Mouse (Mus musculus) adrenal gland, adult 18-20 months (tissue): ENCODE measurements around the gene Klk1b5. TPM values are rescaled to one million over a fixed set of nuclear protein-coding genes. Genes with fewer than 3 reads are reported as not detected.

Source experiments
- DNase-seq, 2 experiments: peaks; one replicate each; pipeline ENCODE4 v3.0.0; 2021 to 2022; ENCODE audit warnings: low spot score in 2 of 2
- total RNA-seq, 2 experiments: library from RNA; stranded (reverse); gene quantifications; 1 replicate in 1 of 2; 2 replicates in 1 of 2; pipeline ENCODE4 v1.2.3; 2021

Klk1b5 gene
- total RNA-seq, 2 experiments from 2014 or later = not detected

DNA sequence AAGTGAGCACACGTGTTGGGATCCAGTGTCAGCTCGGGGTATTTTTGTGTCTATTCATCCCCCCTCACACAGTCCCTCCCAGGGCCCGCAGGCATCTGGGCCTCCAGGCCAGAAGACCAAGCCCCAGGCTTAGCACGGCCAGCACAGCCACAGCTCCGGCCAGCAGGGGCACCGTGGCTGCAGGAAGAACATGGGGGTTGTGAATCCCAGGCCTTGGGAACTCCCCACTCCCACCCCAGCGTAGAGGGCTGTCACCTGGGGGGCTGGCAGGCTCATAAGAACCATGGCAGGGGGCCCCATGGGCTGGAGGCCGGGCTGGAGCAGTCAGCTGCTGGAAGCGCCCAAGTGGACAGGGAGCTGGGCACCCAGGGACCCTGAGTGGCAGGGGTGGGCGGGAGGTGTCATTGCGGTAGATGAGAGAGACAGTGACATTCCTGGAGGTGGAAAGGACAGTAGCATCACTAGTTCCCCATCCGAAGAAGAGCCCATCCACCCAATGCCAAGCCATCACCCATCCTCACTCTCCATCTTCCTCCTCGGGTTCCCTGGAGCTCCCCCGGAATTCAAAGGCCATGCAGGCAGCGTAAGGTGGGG lies 37.4 kb downstream of the Klk1b5 start:
- DNase-seq = no peak

GRCm38 (mm10) chr7:44254930-44255329 lies 39.2 kb downstream of the Klk1b5 start:
- no peak for DNase-seq

DNA sequence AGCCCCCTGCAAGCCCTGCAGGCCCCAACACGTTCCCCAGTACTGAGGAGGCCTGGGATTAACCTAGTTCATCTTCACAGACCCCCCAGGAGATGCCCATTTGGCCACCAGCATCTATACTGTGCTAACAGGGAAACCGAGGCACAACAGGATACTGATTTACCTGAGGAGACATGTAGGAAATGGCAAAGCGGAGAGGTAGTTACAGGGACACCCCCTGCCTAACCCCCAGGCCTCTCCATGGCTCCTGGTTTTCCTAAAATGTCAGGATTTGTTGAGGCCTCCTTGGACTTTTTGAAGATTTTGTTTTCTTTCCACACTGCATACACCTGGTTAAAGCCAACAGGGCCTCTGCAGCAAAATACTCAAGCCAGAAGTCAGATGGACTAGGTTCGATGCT lies 41.5 kb downstream of the Klk1b5 start, which contains the start of gene Acp4:
Acp4 (minus strand) TSS at position 101 of the 400 bp plus-strand sequence.
- DNase-seq = no peak

GRCm38 (mm10) chr7:44260410-44260809 lies 44.7 kb downstream of the Klk1b5 start:
- no peak for DNase-seq

DNA sequence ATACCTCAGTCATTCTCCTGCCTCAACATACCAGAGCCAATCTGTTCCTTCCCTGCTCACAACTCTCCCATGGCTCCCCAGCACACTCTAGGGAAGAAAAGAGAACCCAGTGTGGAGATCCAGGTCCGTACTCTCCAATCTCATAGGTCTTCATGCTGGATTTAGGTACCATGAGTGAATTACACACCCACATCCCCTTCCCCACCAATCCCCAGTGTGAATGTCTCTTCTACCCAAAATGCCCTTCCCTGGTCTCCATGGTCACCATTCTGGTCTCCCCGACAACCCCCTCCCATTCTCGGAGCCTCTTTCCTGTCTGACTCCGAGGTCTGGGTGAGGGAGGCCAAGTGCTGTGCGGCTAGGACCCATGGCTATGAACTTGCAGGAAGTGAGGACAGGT lies 45.4 kb downstream of the Klk1b5 start, which contains the start of gene Gm15517:
Gm15517 (plus strand) TSS at position 301 of the 400 bp plus-strand sequence.
- DNase-seq = no peak

DNA sequence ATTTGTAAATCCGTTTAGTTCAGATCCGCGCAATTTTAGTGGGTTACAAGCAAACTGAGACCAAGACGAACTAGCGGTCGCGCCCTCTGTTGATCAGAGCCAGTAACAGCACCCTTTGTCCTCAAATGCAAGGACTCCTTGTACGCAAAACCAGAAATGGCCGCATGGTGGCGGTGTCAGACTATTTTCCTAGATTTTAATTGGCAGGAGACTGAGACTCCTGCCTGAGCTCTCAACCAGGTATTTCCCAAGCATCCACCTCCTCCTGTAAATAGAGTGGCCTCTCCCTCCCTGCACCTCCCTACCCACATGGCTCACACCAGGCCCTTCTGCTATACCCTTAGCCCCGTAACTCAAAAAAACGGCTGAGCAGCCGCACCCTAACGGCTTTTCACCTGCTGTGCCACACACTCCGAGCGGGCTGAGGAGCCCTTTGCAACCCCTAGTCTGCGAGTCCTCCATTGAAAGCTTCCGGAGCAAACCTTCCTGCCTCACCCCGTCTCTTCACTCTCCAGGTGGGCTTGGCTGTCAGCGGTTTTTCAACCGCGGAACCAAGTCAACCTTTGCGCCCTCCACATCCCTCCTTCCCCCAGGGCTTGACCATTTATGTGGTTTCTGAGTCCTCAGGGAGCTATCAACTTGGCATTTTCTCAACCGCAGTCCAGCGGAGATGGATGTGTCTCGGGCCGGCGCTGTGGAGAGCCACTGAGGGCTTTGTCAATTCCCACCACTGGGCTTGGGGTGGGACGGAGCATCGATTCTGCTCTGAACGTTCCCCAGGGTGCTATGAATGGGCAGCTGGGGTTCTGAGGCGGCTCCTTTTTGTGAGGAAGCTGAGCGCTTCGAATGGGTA lies 47.3 kb downstream of the Klk1b5 start:
- DNase-seq = peak; percentile 93 to 95

GRCm38 (mm10) chr7:44268117-44268516 lies 52.4 kb downstream of the Klk1b5 start:
- DNase-seq = no peak

GRCm38 (mm10) chr7:44269397-44269796 lies 53.7 kb downstream of the Klk1b5 start:
- no peak for DNase-seq

Other genes starting within 250 kb of the Klk1b5 start
- not detected for gene Klk1b1, start 249.2 kb upstream of the Klk1b5 start, total RNA-seq
- gene Klk1b9, start 239.9 kb upstream of the Klk1b5 start, total RNA-seq = not detected
- gene Klk1b11, start 220.1 kb upstream of the Klk1b5 start, total RNA-seq = not detected
- gene Klk1b26, start 203.8 kb upstream of the Klk1b5 start, total RNA-seq = not detected
- gene Klk1b27, start 163.7 kb upstream of the Klk1b5 start, total RNA-seq = not detected
- not detected for gene Klk1b21, start 113.6 kb upstream of the Klk1b5 start, total RNA-seq
- not detected for gene Klk1b22, start 103.3 kb upstream of the Klk1b5 start, total RNA-seq
- not detected for gene Klk1b16, start 79.2 kb upstream of the Klk1b5 start, total RNA-seq
- not detected for gene Klk1b24, start 27.7 kb upstream of the Klk1b5 start, total RNA-seq
- not detected for gene Klk1b3, start 17.8 kb upstream of the Klk1b5 start, total RNA-seq
- not detected for gene Klk1b4, start 8.5 kb upstream of the Klk1b5 start, total RNA-seq
- under 1 TPM in 1 of 2 experiments, not detected in 1; 0.32 TPM for gene Klk1, start 9.4 kb downstream of the Klk1b5 start, total RNA-seq
- gene Gm36864, start 20.2 kb downstream of the Klk1b5 start, total RNA-seq = not detected
- 1 to 10 TPM in 1 of 2 experiments, under 1 TPM in 1; 0.70 to 1.2 TPM for gene 1700028J19Rik, start 30.8 kb downstream of the Klk1b5 start, total RNA-seq
- gene 2410002F23Rik, start 30.8 kb downstream of the Klk1b5 start, total RNA-seq = 100 to 1,000 TPM in 1 of 2 experiments, 10 to 100 TPM in 1; 65.0 to 100 TPM
- not detected for gene Acp4, start 41.4 kb downstream of the Klk1b5 start, total RNA-seq
- not detected for gene Gm15517, start 45.5 kb downstream of the Klk1b5 start, total RNA-seq
- gene Clec11a, start 91.0 kb downstream of the Klk1b5 start, total RNA-seq = 1 to 10 TPM; 3.8 to 4.4 TPM
- gene Shank1, start 94.3 kb downstream of the Klk1b5 start, total RNA-seq = 10 to 100 TPM in 1 of 2 experiments, 1 to 10 TPM in 1; 7.7 to 10.0 TPM
- gene Syt3, start 168.2 kb downstream of the Klk1b5 start, total RNA-seq = 1 to 10 TPM; 4.7 to 6.9 TPM
- gene 1700008O03Rik, start 169.9 kb downstream of the Klk1b5 start, total RNA-seq = 1 to 10 TPM in 1 of 2 experiments, under 1 TPM in 1; 0.86 to 1.0 TPM
- 1 to 10 TPM; 5.0 to 7.3 TPM for gene Lrrc4b, start 213.1 kb downstream of the Klk1b5 start, total RNA-seq
- gene Aspdh, start 249.4 kb downstream of the Klk1b5 start, total RNA-seq = not detected